Mouse (Mus musculus) frontal cortex, postnatal 10 days (tissue): ENCODE measurements at regions not wholly inside any gene's neighbourhood (a gene's known extent, or its start where the extent isn't known, plus 50 kb on each side); places are given as distances from the start of the nearest gene placed in this dataset.

ENCODE experiments used
- DNase-seq, 2 experiments: peaks; one replicate each; pipeline ENCODE4 v3.0.0; 2022; ENCODE audit warnings: low spot score in 2 of 2, mixed read lengths in 1 of 2

GRCm38 (mm10) chr9:93969118-93969517 is 568.8 kb downstream of the 1190002N15Rik start:
- DNase-seq: no peak

GRCm38 (mm10) chr9:93955235-93956040 is 582.4 kb downstream of the 1190002N15Rik start:
- no peak for DNase-seq

GRCm38 (mm10) chr9:93948671-93949070 is 589.2 kb downstream of the 1190002N15Rik start:
- no peak for DNase-seq

- DNase-seq: no peak
Measured at GRCm38 (mm10) chr9:93947053-93947452, 590.8 kb downstream of the 1190002N15Rik start.

- DNase-seq: no peak
Measured at GRCm38 (mm10) chr9:93940193-93940592, 597.7 kb downstream of the 1190002N15Rik start.

GRCm38 (mm10) chr9:93930684-93931083 is 607.2 kb downstream of the 1190002N15Rik start:
- DNase-seq: no peak

- no peak for DNase-seq
Measured at GRCm38 (mm10) chr9:93889256-93889655, 648.6 kb downstream of the 1190002N15Rik start.

- DNase-seq: no peak
Measured at GRCm38 (mm10) chr9:93880112-93880511, 657.8 kb downstream of the 1190002N15Rik start.

- no peak for DNase-seq
Measured at GRCm38 (mm10) chr9:93879572-93879971, 658.3 kb downstream of the 1190002N15Rik start.

- DNase-seq: no peak
Measured at GRCm38 (mm10) chr9:93870778-93871177, 667.1 kb downstream of the 1190002N15Rik start.

- DNase-seq: no peak
Measured at GRCm38 (mm10) chr9:93857937-93858336, 679.9 kb downstream of the 1190002N15Rik start.

GRCm38 (mm10) chr9:93846411-93846810 is 691.5 kb downstream of the 1190002N15Rik start:
- no peak for DNase-seq

GRCm38 (mm10) chr9:93843869-93844268 is 694.0 kb downstream of the 1190002N15Rik start:
- DNase-seq: no peak
